Mouse (Mus musculus) small intestine, adult 2 months (tissue): ENCODE measurements around the gene Ttc7b. TPM values are rescaled to one million over a fixed set of nuclear protein-coding genes. Genes with fewer than 3 reads are reported as not detected.
A peak's percentile ranks its signal among the peaks of the same experiment; 100 is the strongest.

ENCODE experiments used
- H3K27ac ChIP-seq: fragments of 200-500 bp; 2 replicates; pipeline ENCODE4 v1.5.1; 2012; ENCODE audit warnings: low read depth, low read length, control low read depth, inconsistent platforms; ENCODE audit not compliant: insufficient read depth
- H3K27me3 ChIP-seq: fragments of 200-500 bp; 2 replicates; pipeline ENCODE4 v1.6.1; 2012; ENCODE audit warnings: mild to moderate bottlenecking, moderate library complexity, low read length, inconsistent platforms; ENCODE audit not compliant: control insufficient read depth, insufficient read depth
- H3K36me3 ChIP-seq: fragments of 200-500 bp; 2 replicates; pipeline ENCODE4 v1.6.1; 2012; ENCODE audit warnings: mild to moderate bottlenecking, low read length, control low read depth, inconsistent platforms; ENCODE audit not compliant: control insufficient read depth, insufficient read depth
- H3K4me1 ChIP-seq: fragments of 200-500 bp; 2 replicates; pipeline ENCODE4 v1.6.1; 2012; ENCODE audit warnings: low read length, inconsistent platforms, mixed read lengths; ENCODE audit not compliant: control insufficient read depth, insufficient read depth, insufficient read length
- H3K4me3 ChIP-seq: fragments of 200-500 bp; 2 replicates; pipeline ENCODE4 v1.5.1; 2012; ENCODE audit warnings: low read depth, mild to moderate bottlenecking, control low read depth, inconsistent platforms, low read length, moderate library complexity
- CTCF ChIP-seq: fragments of 200-500 bp; IDR thresholded peaks from 2 replicates; pipeline ENCODE4 v1.5.1; 2012; ENCODE audit warnings: low read depth, mild to moderate bottlenecking, control low read depth, inconsistent platforms, low read length, moderate library complexity, mixed read lengths; ENCODE audit not compliant: insufficient replicate concordance, insufficient read length; ENCODE audit errors: extremely low read depth
- POLR2A ChIP-seq: fragments of 200-500 bp; IDR thresholded peaks from 2 replicates; pipeline ENCODE4 v1.6.1; 2012; ENCODE audit warnings: low read depth, mild to moderate bottlenecking, control low read depth, inconsistent platforms, low read length, moderate library complexity
- WGBS: fragments of 180-500 bp; shearing (Covaris S2); methylation state at CpG from one replicate; pipeline ENCODE4 v1.1.7; 2018; 5-methylcytosine and 5-hydroxymethylcytosine counted together
- polyA plus RNA-seq: library from polyadenylated mRNA; depleted of rRNA; stranded (reverse); fragments of >200 nt; gene quantifications from 2 replicates; pipeline ENCODE4 v1.2.3, GENCODE M21; 2012

Gene Ttc7b
- polyA plus RNA-seq, 1 experiment: 13.0 TPM

DNA sequence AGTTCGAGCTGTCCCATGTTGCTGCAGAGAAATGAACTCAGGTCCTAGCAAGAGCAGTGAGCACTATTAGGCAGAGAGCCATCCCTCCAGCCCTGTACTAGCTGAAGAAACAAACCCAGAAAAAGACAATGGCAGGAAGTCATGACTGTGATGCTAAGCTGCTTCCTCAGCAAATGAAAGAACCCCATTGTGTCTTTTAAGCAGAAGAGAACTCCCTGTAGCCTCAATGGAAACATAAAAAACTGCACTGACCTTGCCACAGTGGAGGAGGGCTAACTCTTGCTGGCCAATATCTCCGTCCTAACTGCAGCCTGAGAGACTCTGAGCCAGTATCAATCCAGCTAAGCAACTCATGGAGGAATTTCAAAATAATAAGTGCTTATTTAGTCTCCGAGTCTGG is 13.4 kb upstream of the Ttc7b start:
- Histone ChIP-seq H3K27ac (no peak overlapping the region), H3K36me3 (no peaks in the 10 kb centered on the region), H3K27me3 (no peaks in the 10 kb centered on the region), H3K4me1 (peaks cover 3% of the 10 kb centered on the region; the same call in 1 of the 2 replicates), H3K4me3 (no peak overlapping the region)
- TF ChIP-seq POLR2A (no peak), CTCF (no peak)
- 74% methylated on average over 3 of the region's 3 CpGs for WGBS

GRCm38 (mm10) chr12:100533209-100533608 is 12.6 kb upstream of the Ttc7b start:
- Histone ChIP-seq H3K4me1 (peaks cover 8% of the 10 kb centered on the region; the same call in 1 of the 2 replicates), H3K27me3 (no peaks in the 10 kb centered on the region), H3K4me3 (no peak overlapping the region), H3K36me3 (no peaks in the 10 kb centered on the region), H3K27ac (no peak overlapping the region)
- TF ChIP-seq POLR2A (no peak), CTCF (no peak)
- WGBS: 84% methylated on average over 4 of the region's 4 CpGs

DNA sequence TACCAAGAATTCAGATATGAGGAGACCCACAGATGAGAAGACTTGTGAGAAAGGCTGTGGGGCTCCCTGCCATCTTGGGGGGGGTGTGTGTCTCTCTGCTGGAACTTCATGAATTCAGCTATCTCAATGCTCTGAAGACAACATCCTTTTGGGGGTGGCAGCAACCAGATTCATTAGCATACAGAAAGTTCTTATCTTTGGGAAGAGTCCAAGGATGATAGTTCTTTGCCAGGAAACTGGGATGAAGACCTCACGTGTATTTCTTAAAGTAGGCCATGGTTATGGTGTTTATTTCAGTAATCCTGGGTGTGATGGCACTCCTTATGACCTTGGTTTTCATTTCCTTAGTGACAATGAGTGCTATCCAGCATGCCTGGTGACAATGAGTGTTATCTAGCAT is 11.1 kb upstream of the Ttc7b start:
- no peak overlapping the region for H3K4me3 ChIP-seq
- 33% methylated on average over 1 of the region's 1 CpGs for WGBS

GRCm38 (mm10) chr12:100530871-100531270 is 10.2 kb upstream of the Ttc7b start:
- H3K36me3 ChIP-seq: no peaks in the 10 kb centered on the region
- TF ChIP-seq CTCF (no peak), POLR2A (no peak)
- H3K4me3 ChIP-seq: no peak overlapping the region
- H3K27me3 ChIP-seq: no peaks in the 10 kb centered on the region
- no peak overlapping the region for H3K27ac ChIP-seq
- 78% methylated on average over 5 of the region's 5 CpGs for WGBS
- H3K4me1 ChIP-seq: peaks cover 8% of the 10 kb centered on the region; the same call in 1 of the 2 replicates

More for the DNA sequence above, 11.1 kb upstream of the Ttc7b start:
- Histone ChIP-seq H3K27me3 (no peaks in the 10 kb centered on the region), H3K36me3 (no peaks in the 10 kb centered on the region), H3K27ac (no peak overlapping the region), H3K4me1 (peaks cover 8% of the 10 kb centered on the region; the same call in 1 of the 2 replicates)
- TF ChIP-seq CTCF (no peak), POLR2A (no peak)

GRCm38 (mm10) chr12:100529651-100530050 is 9.0 kb upstream of the Ttc7b start:
- no peak overlapping the region for H3K4me3 ChIP-seq
- peaks cover 8% of the 10 kb centered on the region; the same call in 1 of the 2 replicates for H3K4me1 ChIP-seq
- H3K27ac ChIP-seq: no peak overlapping the region
- no peaks in the 10 kb centered on the region for H3K36me3 ChIP-seq
- TF ChIP-seq CTCF (no peak), POLR2A (no peak)
- H3K27me3 ChIP-seq: no peaks in the 10 kb centered on the region
- WGBS: 96% methylated on average over 5 of the region's 5 CpGs

DNA sequence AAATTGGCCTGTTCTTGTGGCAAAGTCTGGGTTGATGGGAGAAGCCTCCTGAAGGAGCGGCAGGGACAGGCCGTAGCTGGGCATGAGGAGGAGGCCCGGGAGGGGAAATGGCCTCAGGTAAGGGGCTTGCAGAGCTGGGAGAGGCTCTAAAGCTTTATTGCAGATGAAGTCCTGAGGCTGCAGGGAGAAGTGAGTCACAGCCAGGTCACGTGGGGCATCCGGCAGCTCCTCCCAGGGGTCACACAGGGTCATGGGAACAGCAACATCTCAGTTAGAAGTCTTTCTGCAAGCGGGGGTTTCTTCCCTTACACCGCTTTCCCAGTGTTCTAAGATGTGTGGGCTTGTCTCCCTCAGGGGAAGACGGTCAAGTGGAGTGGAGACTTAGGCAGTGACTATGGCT is 8.5 kb upstream of the Ttc7b start:
- H3K4me1 ChIP-seq: peaks cover 8% of the 10 kb centered on the region; the same call in 1 of the 2 replicates
- H3K4me3 ChIP-seq: no peak overlapping the region
- WGBS: 36% methylated on average over 8 of the region's 8 CpGs
- no peaks in the 10 kb centered on the region for H3K36me3 ChIP-seq
- TF ChIP-seq CTCF (no peak), POLR2A (no peak)
- no peaks in the 10 kb centered on the region for H3K27me3 ChIP-seq
- H3K27ac ChIP-seq: peak overlapping the region; percentile 13

DNA sequence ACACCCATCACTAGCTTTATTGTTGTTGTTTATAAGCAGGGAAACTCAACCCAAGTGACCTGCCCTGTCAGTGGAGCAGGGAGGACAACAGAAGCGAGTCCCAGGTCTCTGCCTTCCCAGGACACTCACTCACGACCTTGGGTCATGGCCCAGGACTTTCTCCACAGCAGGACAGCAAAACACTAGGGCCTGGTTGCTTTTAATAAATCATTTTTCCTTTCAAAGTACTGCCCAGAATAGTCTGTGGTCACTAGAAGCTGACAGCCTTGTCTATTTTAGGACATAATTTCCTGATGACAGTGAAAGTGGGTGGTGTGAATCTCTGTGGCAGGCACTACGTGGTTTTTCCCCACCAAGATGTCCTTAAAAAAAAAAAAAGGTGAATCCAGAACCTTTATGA is 7.6 kb upstream of the Ttc7b start:
- H3K4me3 ChIP-seq: no peak overlapping the region
- no peaks in the 10 kb centered on the region for H3K36me3 ChIP-seq
- H3K4me1 ChIP-seq: peaks cover 8% of the 10 kb centered on the region; the same call in 1 of the 2 replicates
- WGBS: 73% methylated on average over 3 of the region's 3 CpGs
- no peak overlapping the region; the same call in 1 of the 2 replicates for H3K27ac ChIP-seq
- TF ChIP-seq POLR2A (no peak), CTCF (no peak)
- H3K27me3 ChIP-seq: no peaks in the 10 kb centered on the region

- no peak for TF ChIP-seq CTCF
- no peak for TF ChIP-seq POLR2A
These were observed 7.1 kb upstream of the Ttc7b start for GRCm38 (mm10) chr12:100527753-100528152.

More at GRCm38 (mm10) chr12:100527753-100528152, 7.1 kb upstream of the Ttc7b start:
- Histone ChIP-seq H3K27me3 (no peaks in the 10 kb centered on the region), H3K27ac (no peak overlapping the region), H3K4me1 (peaks cover 8% of the 10 kb centered on the region; the same call in 1 of the 2 replicates), H3K4me3 (no peak overlapping the region), H3K36me3 (no peaks in the 10 kb centered on the region)
- 54% methylated on average over 9 of the region's 9 CpGs for WGBS
